In genomic region chr5:124538813-124539792, GRCm38 (mm10) we compare ENCODE assay signal across 8 mouse cellular contexts. TPM values are rescaled to one million over a fixed set of nuclear protein-coding genes. Genes with fewer than 3 reads are reported as not detected.
A peak's percentile ranks its signal among the peaks of the same experiment; 100 is the strongest.
DNase-seq lines count a peak whose midpoint lies in the region; ATAC-seq and TF ChIP-seq lines count a peak whose summit lies in the region.

No protein-coding gene starts in this region.

- no peak overlapping the region for H3K4me3 ChIP-seq in midbrain, postnatal 0 days (ENCODE audit: low read depth, low read length)
- H3K4me3 ChIP-seq in midbrain, embryonic 10.5 days = no peak overlapping the region
- no peak overlapping the region for H3K4me3 ChIP-seq in thymus, adult 2 months (ENCODE audit: control insufficient read depth, insufficient read depth, low read length)
- H3K4me3 ChIP-seq in forebrain, embryonic 16.5 days (replicated peaks; ENCODE audit: low read length) = no peak overlapping the region

- no peaks in the 10 kb centered on the region for H3K9me3 ChIP-seq in midbrain, postnatal 0 days (ENCODE audit: low read length)
- no peaks in the 10 kb centered on the region for H3K9me3 ChIP-seq in midbrain, embryonic 10.5 days (replicated peaks)
- no peaks in the 10 kb centered on the region for H3K9me3 ChIP-seq in forebrain, embryonic 16.5 days (ENCODE audit: control insufficient read depth, low read length)

- WGBS in midbrain, postnatal 0 days = 74% methylated on average over 14 of the region's 16 CpGs
- WGBS in midbrain, embryonic 10.5 days = 79% methylated on average over 16 of the region's 16 CpGs
- WGBS in thymus, adult 2 months = 82% methylated on average over 16 of the region's 16 CpGs
- 73% methylated on average over 14 of the region's 16 CpGs for WGBS in forebrain, embryonic 16.5 days

- H3K27ac ChIP-seq in midbrain, postnatal 0 days (ENCODE audit: low read depth, low read length) = no peak overlapping the region
- H3K27ac ChIP-seq in midbrain, embryonic 10.5 days (replicated peaks) = no peak overlapping the region
- no peak overlapping the region for H3K27ac ChIP-seq in thymus, adult 2 months (ENCODE audit: control insufficient read depth, insufficient read depth, low read length)
- no peak overlapping the region for H3K27ac ChIP-seq in forebrain, embryonic 16.5 days (ENCODE audit: low read length)

- H3K9ac ChIP-seq in midbrain, postnatal 0 days (replicated peaks; ENCODE audit: low read length, poor library complexity, severe bottlenecking) = no peak overlapping the region
- H3K9ac ChIP-seq in forebrain, embryonic 16.5 days (replicated peaks; ENCODE audit: low read depth, low read length) = no peak overlapping the region

- peak; percentile 54 for TF ChIP-seq CTCF in midbrain, postnatal 0 days (IDR thresholded peaks at IDR 0.05)
- no peak for TF ChIP-seq CTCF in thymus, adult 2 months (IDR thresholded peaks at IDR 0.05; ENCODE audit: borderline replicate concordance, control insufficient read depth, extremely low read depth, insufficient read depth, low read length, poor library complexity)

- H3K36me3 ChIP-seq in midbrain, postnatal 0 days (ENCODE audit: insufficient read depth, low read length) = peaks cover 4% of the 10 kb centered on the region
- peaks cover 20% of the 10 kb centered on the region for H3K36me3 ChIP-seq in midbrain, embryonic 10.5 days
- peaks cover 7% of the 10 kb centered on the region for H3K36me3 ChIP-seq in thymus, adult 2 months (ENCODE audit: control insufficient read depth, insufficient read depth, low read length)
- H3K36me3 ChIP-seq in forebrain, embryonic 16.5 days (ENCODE audit: control insufficient read depth, insufficient read depth) = peaks cover 3% of the 10 kb centered on the region; the same call in 1 of the 2 replicates

- H3K27me3 ChIP-seq in midbrain, postnatal 0 days (ENCODE audit: insufficient read depth, low read length) = no peaks in the 10 kb centered on the region
- H3K27me3 ChIP-seq in midbrain, embryonic 10.5 days (ENCODE audit: low read depth, poor library complexity, severe bottlenecking) = no peaks in the 10 kb centered on the region
- H3K27me3 ChIP-seq in thymus, adult 2 months (ENCODE audit: control insufficient read depth, insufficient read depth, low read length) = no peaks in the 10 kb centered on the region
- H3K27me3 ChIP-seq in forebrain, embryonic 16.5 days (replicated peaks; ENCODE audit: control insufficient read depth, insufficient read depth, low read length) = no peaks in the 10 kb centered on the region; the same call in 1 of the 2 replicates

- no peak for ATAC-seq in midbrain, postnatal 0 days (ENCODE audit: low FRiP score)
- no peak for ATAC-seq in forebrain, embryonic 16.5 days

- DNase-seq in midbrain, postnatal 0 days (ENCODE audit: low spot score) = peak; percentile 40
- DNase-seq in midbrain, embryonic 10.5 days (ENCODE audit: low spot score) = no peak
- peak; percentile 78 for DNase-seq in ZHBTc4 (ENCODE audit: low read depth, low spot score)
- peak; percentile 77 for DNase-seq in embryo, embryonic 10 days (ENCODE audit: low spot score)
- DNase-seq in layer of hippocampus, adult 11-12 months (ENCODE audit: low spot score) = peak; percentile 83
- peak; percentile 92 for DNase-seq in lung, postnatal 36 days
- peak; percentile 81 for DNase-seq in thymus, adult 2 months

- H3K4me1 ChIP-seq in midbrain, postnatal 0 days (ENCODE audit: insufficient read depth, low read length) = no peaks in the 10 kb centered on the region
- H3K4me1 ChIP-seq in midbrain, embryonic 10.5 days = peaks cover 20% of the 10 kb centered on the region
- peaks cover 12% of the 10 kb centered on the region for H3K4me1 ChIP-seq in thymus, adult 2 months (replicated peaks; ENCODE audit: control insufficient read depth, insufficient read depth, low read length)
- peaks cover 14% of the 10 kb centered on the region for H3K4me1 ChIP-seq in forebrain, embryonic 16.5 days (replicated peaks; ENCODE audit: control insufficient read depth, insufficient read depth, low read length)

- TF ChIP-seq POLR2A in thymus, adult 2 months (IDR thresholded peaks at IDR 0.05; ENCODE audit: control insufficient read depth, extremely low read depth, insufficient read depth, low read length, poor library complexity) = no peak

- no peak overlapping the region for H3K4me2 ChIP-seq in midbrain, postnatal 0 days (ENCODE audit: low read depth, low read length, poor library complexity, severe bottlenecking)
- H3K4me2 ChIP-seq in forebrain, embryonic 16.5 days (ENCODE audit: low read length) = no peak overlapping the region

RNA-seq across cellular contexts. Expression of gene Tmed2, which starts 1.4 kb away (rescaled TPM):
- total RNA-seq in midbrain, postnatal 0 days (2014; rRNA removed) = 228 and 273 TPM in 2 replicates
- 313 and 326 TPM in 2 replicates for polyA plus RNA-seq in midbrain, postnatal 0 days (2015; fragmentation: Nextera tagmentation; extraction: Ambion mirVana)
- polyA plus RNA-seq in midbrain, embryonic 10.5 days (2016; fragmentation: Nextera tagmentation; extraction: Ambion mirVana) = 466 and 495 TPM in 2 replicates
- 134 and 198 TPM in 2 replicates for polyA plus RNA-seq in thymus, adult 2 months (2012; rRNA removed)
- polyA plus RNA-seq in forebrain, embryonic 16.5 days (2015; fragmentation: Nextera tagmentation; extraction: Ambion mirVana) = 397 and 404 TPM in 2 replicates

RNA-seq across cellular contexts. Expression of gene Rilpl1, which starts 7.9 kb away (rescaled TPM):
- 14.8 and 14.9 TPM in 2 replicates for total RNA-seq in midbrain, postnatal 0 days (2014; rRNA removed)
- 11.2 and 11.9 TPM in 2 replicates for polyA plus RNA-seq in midbrain, postnatal 0 days (2015; fragmentation: Nextera tagmentation; extraction: Ambion mirVana)
- polyA plus RNA-seq in midbrain, embryonic 10.5 days (2016; fragmentation: Nextera tagmentation; extraction: Ambion mirVana) = 20.2 and 22.7 TPM in 2 replicates
- 3.6 and 9.5 TPM in 2 replicates for polyA plus RNA-seq in thymus, adult 2 months (2012; rRNA removed)
- 9.7 and 11.8 TPM in 2 replicates for polyA plus RNA-seq in forebrain, embryonic 16.5 days (2015; fragmentation: Nextera tagmentation; extraction: Ambion mirVana)

RNA-seq across cellular contexts. Expression of gene Ddx55, which starts 13.6 kb away (rescaled TPM):
- total RNA-seq in midbrain, postnatal 0 days (2014; rRNA removed) = 14.9 and 20.5 TPM in 2 replicates
- 21.9 and 26.9 TPM in 2 replicates for polyA plus RNA-seq in midbrain, postnatal 0 days (2015; fragmentation: Nextera tagmentation; extraction: Ambion mirVana)
- polyA plus RNA-seq in midbrain, embryonic 10.5 days (2016; fragmentation: Nextera tagmentation; extraction: Ambion mirVana) = 18.4 and 19.1 TPM in 2 replicates
- polyA plus RNA-seq in thymus, adult 2 months (2012; rRNA removed) = 33.2 and 38.5 TPM in 2 replicates
- 21.9 and 30.5 TPM in 2 replicates for polyA plus RNA-seq in forebrain, embryonic 16.5 days (2015; fragmentation: Nextera tagmentation; extraction: Ambion mirVana)

RNA-seq across cellular contexts. Expression of gene Eif2b1, which starts 39.8 kb away (rescaled TPM):
- total RNA-seq in midbrain, postnatal 0 days (2014; rRNA removed) = 38.4 and 40.2 TPM in 2 replicates
- 55.2 and 61.9 TPM in 2 replicates for polyA plus RNA-seq in midbrain, postnatal 0 days (2015; fragmentation: Nextera tagmentation; extraction: Ambion mirVana)
- 86.7 and 86.9 TPM in 2 replicates for polyA plus RNA-seq in midbrain, embryonic 10.5 days (2016; fragmentation: Nextera tagmentation; extraction: Ambion mirVana)
- 25.2 and 25.4 TPM in 2 replicates for polyA plus RNA-seq in thymus, adult 2 months (2012; rRNA removed)
- 71.1 and 80.1 TPM in 2 replicates for polyA plus RNA-seq in forebrain, embryonic 16.5 days (2015; fragmentation: Nextera tagmentation; extraction: Ambion mirVana)

RNA-seq across cellular contexts. Expression of gene Gtf2h3, which starts 39.8 kb away (rescaled TPM):
- total RNA-seq in midbrain, postnatal 0 days (2014; rRNA removed) = 26.9 and 30.4 TPM in 2 replicates
- 24.6 and 27.1 TPM in 2 replicates for polyA plus RNA-seq in midbrain, postnatal 0 days (2015; fragmentation: Nextera tagmentation; extraction: Ambion mirVana)
- polyA plus RNA-seq in midbrain, embryonic 10.5 days (2016; fragmentation: Nextera tagmentation; extraction: Ambion mirVana) = 96.4 and 98.9 TPM in 2 replicates
- 55.7 and 57.6 TPM in 2 replicates for polyA plus RNA-seq in thymus, adult 2 months (2012; rRNA removed)
- polyA plus RNA-seq in forebrain, embryonic 16.5 days (2015; fragmentation: Nextera tagmentation; extraction: Ambion mirVana) = 49.3 and 59.1 TPM in 2 replicates
